Mouse (Mus musculus) G1E (cell line): ENCODE results near the gene E130116L18Rik.

Experiments
- CTCF ChIP-seq: IDR thresholded peaks from 2 replicates; pipeline ENCODE4 v1.5.1; 2012; ENCODE audit warnings: low read depth, low read length, inconsistent platforms, mixed read lengths
- POLR2AphosphoS5 ChIP-seq: IDR thresholded peaks from 2 replicates; pipeline ENCODE4 v1.6.1; 2012; ENCODE audit warnings: low read depth, low read length, inconsistent platforms; ENCODE audit not compliant: insufficient replicate concordance

DNA sequence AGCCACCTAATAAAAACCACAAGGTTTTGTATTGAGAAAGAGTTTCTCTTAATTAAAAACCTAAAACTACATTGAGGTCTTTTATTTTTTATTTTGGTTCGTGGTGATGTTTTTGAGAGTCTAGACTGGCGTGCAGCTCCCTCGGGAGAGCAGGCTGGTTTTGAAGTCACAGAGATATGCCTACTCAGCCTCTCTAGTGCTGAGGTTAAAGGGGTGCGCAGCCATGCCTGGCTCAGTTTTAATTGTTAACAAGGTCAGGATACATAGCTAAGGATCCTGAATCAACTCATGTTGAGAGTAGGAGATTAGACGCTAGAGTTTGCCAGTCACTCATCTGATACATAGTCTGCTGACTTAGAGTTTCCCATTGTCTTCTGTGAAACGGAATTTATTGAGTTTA, 38.5 kb upstream of the E130116L18Rik start:
- TF ChIP-seq CTCF (no peak), POLR2AphosphoS5 (no peak)
